Mouse (Mus musculus): ENCODE data around the gene Sumo3. TPM values are rescaled to one million over a fixed set of nuclear protein-coding genes. Genes with fewer than 3 reads are reported as not detected.

The Sumo3 gene
- polyA plus RNA-seq, 1 experiment from 2014 or later, result 82.3 TPM

DNA sequence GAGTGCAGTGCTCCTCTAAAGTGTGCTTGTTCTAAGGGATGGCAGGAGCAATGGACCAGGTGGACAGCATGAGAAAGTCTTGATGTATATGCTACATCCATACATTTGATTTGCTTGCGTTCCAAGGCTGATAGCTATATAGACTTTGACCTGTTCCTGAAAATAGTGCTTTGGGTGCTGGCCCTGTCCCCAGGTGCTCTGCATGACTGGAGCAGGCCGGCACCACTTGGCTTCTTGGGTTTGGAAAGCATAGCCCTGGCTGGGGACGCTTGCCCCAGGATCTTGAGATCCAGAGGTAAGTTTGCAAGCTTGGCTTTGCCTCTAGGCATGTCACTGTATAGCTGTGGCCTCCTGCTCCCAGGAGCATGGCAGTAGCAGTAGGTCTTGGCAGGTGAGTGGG, 19.3 kb upstream of the Sumo3 start:
- Histone ChIP-seq H3K4me1 (ENCODE audit: control insufficient read depth, low read depth, low read length) (peaks cover 61% of the 10 kb centered on the region), H3K27ac (ENCODE audit: low read length) (no peak overlapping the region), H3K27me3 (ENCODE audit: control insufficient read depth, insufficient read depth, low read depth, low read length) (no peaks in the 10 kb centered on the region), H3K9ac (ENCODE audit: low read depth, low read length) (no peak overlapping the region), H3K36me3 (ENCODE audit: control insufficient read depth, insufficient read depth) (peaks cover 7% of the 10 kb centered on the region), H3K4me3 (ENCODE audit: low read depth, low read length) (no peak overlapping the region), H3K4me2 (ENCODE audit: low read depth, low read length) (no peak overlapping the region), H3K9me3 (replicated peaks; ENCODE audit: control insufficient read depth, low read length) (no peaks in the 10 kb centered on the region)
- WGBS (ENCODE audit: insufficient replicate concordance), result 74% methylated on average over 3 of the region's 3 CpGs
- no peak for ATAC-seq (ENCODE audit: low read depth)

DNA sequence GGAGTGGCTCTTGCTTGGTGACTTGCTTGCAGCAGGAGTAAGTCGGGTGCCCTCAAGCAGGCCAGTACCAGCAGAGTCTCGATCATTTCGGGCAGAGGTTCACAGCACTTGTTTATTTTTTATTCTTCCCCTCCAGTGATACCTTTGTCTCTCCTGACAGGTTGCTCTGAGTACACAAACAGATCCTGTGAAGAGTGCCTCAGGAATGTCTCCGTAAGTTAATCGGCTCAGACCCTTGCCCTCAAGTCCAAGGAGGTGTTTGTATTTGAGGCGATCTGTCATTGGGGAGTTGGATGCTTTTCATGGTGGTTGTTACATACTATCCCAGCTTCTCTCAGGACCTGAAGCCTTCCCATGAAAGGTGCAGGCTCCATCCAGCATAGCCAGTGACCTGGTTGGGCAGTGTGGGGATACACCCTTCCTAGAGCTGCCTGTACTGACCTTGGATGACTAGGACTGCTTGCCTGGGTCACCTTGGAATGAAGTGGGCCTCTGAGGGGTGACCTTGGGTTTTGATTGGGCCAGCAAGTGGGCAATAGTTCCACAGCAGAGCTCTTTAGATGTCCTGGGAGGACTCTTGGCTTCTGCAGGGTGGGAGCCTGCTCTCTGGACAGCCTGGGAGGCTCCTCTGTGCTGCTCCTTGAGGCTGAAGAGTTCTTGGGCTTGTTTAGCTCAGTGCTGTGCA, 18.7 kb upstream of the Sumo3 start:
- Histone ChIP-seq H3K4me3 (ENCODE audit: low read depth, low read length) (no peak overlapping the region), H3K4me1 (ENCODE audit: control insufficient read depth, low read depth, low read length) (peaks cover 59% of the 10 kb centered on the region), H3K4me2 (ENCODE audit: low read depth, low read length) (no peak overlapping the region), H3K27ac (ENCODE audit: low read length) (no peak overlapping the region), H3K9ac (ENCODE audit: low read depth, low read length) (no peak overlapping the region), H3K27me3 (ENCODE audit: control insufficient read depth, insufficient read depth, low read depth, low read length) (no peaks in the 10 kb centered on the region), H3K9me3 (replicated peaks; ENCODE audit: control insufficient read depth, low read length) (no peaks in the 10 kb centered on the region), H3K36me3 (ENCODE audit: control insufficient read depth, insufficient read depth) (peaks cover 8% of the 10 kb centered on the region)
- no peak for ATAC-seq (ENCODE audit: low read depth)
- WGBS (ENCODE audit: insufficient replicate concordance), result 71% methylated on average over 6 of the region's 6 CpGs

DNA sequence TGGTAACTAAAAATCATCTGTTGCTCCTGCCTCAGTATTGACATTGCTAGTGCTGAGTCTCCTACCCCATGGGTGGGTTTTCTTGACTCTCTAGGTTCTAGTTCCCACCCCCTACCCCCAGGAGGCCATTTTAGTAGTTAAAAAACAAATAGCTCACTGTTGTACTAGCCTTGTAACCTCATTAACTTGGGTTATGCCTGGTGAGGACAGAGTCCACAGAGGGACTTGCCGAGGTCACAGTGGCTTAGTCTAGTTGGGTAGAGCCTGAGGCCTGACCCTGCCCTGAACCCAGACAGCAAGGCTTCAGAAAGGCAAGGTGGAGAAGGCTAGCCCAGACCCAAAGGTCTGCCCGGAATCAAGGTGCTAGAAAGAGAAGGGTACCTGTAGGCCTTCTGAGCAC, 17.9 kb upstream of the Sumo3 start:
- H3K9ac ChIP-seq (ENCODE audit: low read depth, low read length), result no peak overlapping the region
- H3K4me3 ChIP-seq (ENCODE audit: low read depth, low read length), result no peak overlapping the region
- H3K36me3 ChIP-seq (ENCODE audit: control insufficient read depth, insufficient read depth), result peaks cover 13% of the 10 kb centered on the region
- no peaks in the 10 kb centered on the region for H3K9me3 ChIP-seq (replicated peaks; ENCODE audit: control insufficient read depth, low read length)
- 75% methylated on average over 2 of the region's 2 CpGs for whole genome bisulfite sequencing (ENCODE audit: insufficient replicate concordance)
- H3K27ac ChIP-seq (ENCODE audit: low read length), result no peak overlapping the region; the same call in 1 of the 2 replicates
- peaks cover 51% of the 10 kb centered on the region for H3K4me1 ChIP-seq (ENCODE audit: control insufficient read depth, low read depth, low read length)
- no peaks in the 10 kb centered on the region for H3K27me3 ChIP-seq (ENCODE audit: control insufficient read depth, insufficient read depth, low read depth, low read length)
- H3K4me2 ChIP-seq (ENCODE audit: low read depth, low read length), result no peak overlapping the region
- ATAC-seq (ENCODE audit: low read depth), result no peak

DNA sequence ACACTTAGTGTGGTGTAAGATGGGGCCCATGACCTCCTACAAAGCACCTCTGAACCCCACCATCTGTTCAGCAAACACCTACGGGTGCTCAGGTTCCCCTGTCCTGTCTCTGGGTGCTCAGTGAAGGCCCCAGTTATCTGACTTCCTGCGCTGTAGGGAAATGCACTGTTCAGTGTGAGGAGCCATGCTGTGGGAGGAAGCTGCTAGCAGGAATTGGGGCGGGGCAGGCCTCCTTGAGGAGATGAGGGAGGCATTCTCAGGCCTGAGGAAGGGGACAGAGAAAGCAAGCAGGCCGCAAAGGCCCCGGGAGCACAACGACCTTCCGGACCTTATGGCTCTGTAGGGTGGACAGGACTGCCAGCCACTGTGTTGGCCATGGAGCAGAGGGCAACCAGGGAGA, 16.8 kb upstream of the Sumo3 start:
- Histone ChIP-seq H3K4me3 (ENCODE audit: low read depth, low read length) (no peak overlapping the region), H3K4me2 (ENCODE audit: low read depth, low read length) (no peak overlapping the region), H3K27me3 (ENCODE audit: control insufficient read depth, insufficient read depth, low read depth, low read length) (no peaks in the 10 kb centered on the region), H3K4me1 (ENCODE audit: control insufficient read depth, low read depth, low read length) (peaks cover 40% of the 10 kb centered on the region), H3K9ac (ENCODE audit: low read depth, low read length) (no peak overlapping the region), H3K9me3 (replicated peaks; ENCODE audit: control insufficient read depth, low read length) (no peaks in the 10 kb centered on the region), H3K36me3 (ENCODE audit: control insufficient read depth, insufficient read depth) (peaks cover 24% of the 10 kb centered on the region), H3K27ac (ENCODE audit: low read length) (peak overlapping the region; percentile 38)
- no peak for ATAC-seq (ENCODE audit: low read depth)
- WGBS (ENCODE audit: insufficient replicate concordance), result 31% methylated on average over 7 of the region's 7 CpGs

DNA sequence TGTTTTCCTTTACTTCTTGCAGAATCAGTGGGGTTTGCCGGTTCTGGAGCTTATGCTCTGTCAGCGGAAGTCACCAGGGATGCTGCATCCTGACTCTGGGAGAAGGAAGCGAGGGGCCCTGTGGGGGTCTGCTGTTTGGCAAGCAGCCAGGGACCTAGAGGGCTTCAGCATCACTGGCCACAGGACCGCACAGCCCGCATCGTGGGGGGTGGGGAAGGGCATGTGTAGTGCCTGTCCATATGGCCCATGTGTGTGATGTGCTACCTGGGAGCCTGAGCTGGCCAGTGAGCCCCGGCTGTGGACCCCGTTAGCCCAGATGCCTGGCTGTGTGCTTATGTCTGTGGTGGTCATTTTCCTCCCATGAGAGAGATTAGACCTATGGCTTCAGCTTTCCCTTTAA, 16.1 kb upstream of the Sumo3 start:
- no peak overlapping the region for H3K9ac ChIP-seq (ENCODE audit: low read depth, low read length)
- no peaks in the 10 kb centered on the region for H3K27me3 ChIP-seq (ENCODE audit: control insufficient read depth, insufficient read depth, low read depth, low read length)
- no peak overlapping the region; the same call in 1 of the 2 replicates for H3K27ac ChIP-seq (ENCODE audit: low read length)
- H3K36me3 ChIP-seq (ENCODE audit: control insufficient read depth, insufficient read depth), result peaks cover 31% of the 10 kb centered on the region
- 75% methylated on average over 8 of the region's 8 CpGs for WGBS (ENCODE audit: insufficient replicate concordance)
- peaks cover 39% of the 10 kb centered on the region for H3K4me1 ChIP-seq (ENCODE audit: control insufficient read depth, low read depth, low read length)
- no peak overlapping the region for H3K4me3 ChIP-seq (ENCODE audit: low read depth, low read length)
- no peak for ATAC-seq (ENCODE audit: low read depth)
- H3K4me2 ChIP-seq (ENCODE audit: low read depth, low read length), result no peak overlapping the region
- no peaks in the 10 kb centered on the region for H3K9me3 ChIP-seq (replicated peaks; ENCODE audit: control insufficient read depth, low read length)

DNA sequence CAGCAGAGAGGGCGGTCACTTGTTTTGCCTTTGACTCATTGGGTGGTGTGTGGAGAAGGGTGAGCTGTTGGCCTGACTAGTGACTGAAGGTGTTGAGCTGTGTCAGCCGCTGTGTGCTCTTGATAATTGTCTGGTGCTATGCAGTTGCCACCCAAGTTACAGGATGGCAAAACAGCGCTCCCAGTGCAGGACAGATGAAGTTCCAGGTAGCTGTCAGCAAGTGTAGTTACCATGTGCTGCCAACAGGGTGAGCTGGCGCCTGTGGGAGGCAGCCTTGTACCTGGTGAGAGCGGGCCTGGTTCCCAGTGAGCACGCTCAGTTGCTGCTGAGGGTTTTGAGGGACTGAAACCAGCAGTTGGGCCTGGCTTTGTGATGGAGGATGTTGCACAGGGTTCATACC, 15.1 kb upstream of the Sumo3 start:
- Histone ChIP-seq H3K27ac (ENCODE audit: low read length) (peak overlapping the region; percentile 24; the same call in 1 of the 2 replicates), H3K36me3 (ENCODE audit: control insufficient read depth, insufficient read depth) (peaks cover 35% of the 10 kb centered on the region), H3K27me3 (ENCODE audit: control insufficient read depth, insufficient read depth, low read depth, low read length) (no peaks in the 10 kb centered on the region), H3K4me3 (ENCODE audit: low read depth, low read length) (no peak overlapping the region), H3K9me3 (replicated peaks; ENCODE audit: control insufficient read depth, low read length) (no peaks in the 10 kb centered on the region), H3K9ac (ENCODE audit: low read depth, low read length) (no peak overlapping the region), H3K4me2 (ENCODE audit: low read depth, low read length) (no peak overlapping the region), H3K4me1 (ENCODE audit: control insufficient read depth, low read depth, low read length) (peaks cover 39% of the 10 kb centered on the region)
- 29% methylated on average over 6 of the region's 6 CpGs for WGBS (ENCODE audit: insufficient replicate concordance)
- ATAC-seq (ENCODE audit: low read depth), result peak; percentile 80

DNA sequence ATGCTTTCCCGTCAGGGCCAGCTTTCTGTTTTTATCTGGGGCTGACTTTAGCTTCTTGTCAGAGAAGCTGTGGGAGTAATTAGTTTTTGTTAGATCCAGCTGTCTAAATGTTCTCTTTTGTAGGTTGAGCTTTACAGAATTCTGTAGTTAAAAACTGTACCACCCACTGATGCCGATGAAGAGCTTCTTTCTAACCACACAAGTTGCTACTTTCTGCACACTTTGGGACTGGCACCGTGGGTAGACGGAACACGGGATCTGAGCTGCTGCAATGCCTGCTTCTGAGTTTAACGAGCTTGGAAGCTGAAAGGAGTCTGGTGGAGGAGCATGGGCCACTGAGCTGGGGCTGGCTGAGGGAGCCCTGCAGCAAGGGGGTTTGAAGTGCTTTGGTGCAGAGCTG, 14.4 kb upstream of the Sumo3 start:
- Histone ChIP-seq H3K9me3 (replicated peaks; ENCODE audit: control insufficient read depth, low read length) (no peaks in the 10 kb centered on the region), H3K4me1 (ENCODE audit: control insufficient read depth, low read depth, low read length) (peaks cover 39% of the 10 kb centered on the region), H3K4me3 (ENCODE audit: low read depth, low read length) (no peak overlapping the region), H3K27me3 (ENCODE audit: control insufficient read depth, insufficient read depth, low read depth, low read length) (no peaks in the 10 kb centered on the region), H3K4me2 (ENCODE audit: low read depth, low read length) (no peak overlapping the region), H3K27ac (ENCODE audit: low read length) (no peak overlapping the region), H3K9ac (ENCODE audit: low read depth, low read length) (no peak overlapping the region), H3K36me3 (ENCODE audit: control insufficient read depth, insufficient read depth) (peaks cover 35% of the 10 kb centered on the region)
- no peak for ATAC-seq (ENCODE audit: low read depth)
- 85% methylated on average over 6 of the region's 6 CpGs for WGBS (ENCODE audit: insufficient replicate concordance)

DNA sequence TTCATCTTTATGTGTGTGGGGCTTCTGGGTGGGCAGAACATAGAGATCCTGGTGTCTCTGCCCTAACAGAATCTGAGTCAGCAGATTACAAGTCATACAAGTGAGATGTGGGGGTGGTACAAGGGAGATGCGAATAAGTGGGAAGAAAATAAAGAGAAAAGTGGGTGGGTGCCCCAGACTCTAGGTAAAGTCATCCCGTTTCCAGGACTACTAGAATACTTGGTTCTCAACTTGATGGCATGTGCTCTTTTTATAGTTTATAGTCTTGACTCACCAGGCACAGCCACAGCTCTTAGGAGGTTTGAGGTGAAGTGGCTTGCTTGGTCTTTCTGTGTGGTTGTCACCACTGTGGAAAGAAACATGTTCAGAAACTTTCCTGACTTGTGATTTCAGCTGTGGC, 9.8 kb upstream of the Sumo3 start:
- H3K4me1 ChIP-seq (ENCODE audit: control insufficient read depth, low read depth, low read length), result peaks cover under 1% of the 10 kb centered on the region
- H3K27ac ChIP-seq (ENCODE audit: low read length), result no peak overlapping the region
- H3K4me2 ChIP-seq (ENCODE audit: low read depth, low read length), result no peak overlapping the region
- WGBS (ENCODE audit: insufficient replicate concordance), result 76% methylated on average over 2 of the region's 2 CpGs
- H3K36me3 ChIP-seq (ENCODE audit: control insufficient read depth, insufficient read depth), result peaks cover 47% of the 10 kb centered on the region
- no peak overlapping the region for H3K9ac ChIP-seq (ENCODE audit: low read depth, low read length)
- no peaks in the 10 kb centered on the region for H3K9me3 ChIP-seq (replicated peaks; ENCODE audit: control insufficient read depth, low read length)
- ATAC-seq (ENCODE audit: low read depth), result no peak
- no peaks in the 10 kb centered on the region for H3K27me3 ChIP-seq (ENCODE audit: control insufficient read depth, insufficient read depth, low read depth, low read length)
- H3K4me3 ChIP-seq (ENCODE audit: low read depth, low read length), result no peak overlapping the region

DNA sequence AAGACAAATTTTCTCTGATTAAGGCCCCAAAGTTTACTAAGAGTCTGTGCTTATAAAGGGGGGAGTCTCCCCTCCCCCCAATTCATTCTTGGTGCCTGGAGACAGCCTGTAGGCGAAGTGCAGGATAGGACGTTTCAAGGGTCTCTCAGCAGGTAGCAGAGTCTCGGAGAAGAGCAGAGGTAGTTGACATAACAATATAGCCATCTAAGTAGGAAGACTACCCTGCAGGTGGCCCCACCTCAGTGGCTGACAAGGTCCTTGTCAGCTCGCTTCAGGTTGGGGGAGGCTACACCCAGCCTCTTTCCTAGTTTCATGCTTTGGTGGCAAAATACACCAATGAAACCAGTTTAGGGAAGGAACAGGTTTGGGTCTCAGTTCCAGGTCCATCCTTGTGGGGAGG, 2.9 kb upstream of the Sumo3 start:
- Histone ChIP-seq H3K4me3 (ENCODE audit: low read depth, low read length) (no peak overlapping the region), H3K4me1 (ENCODE audit: control insufficient read depth, low read depth, low read length) (peaks cover 21% of the 10 kb centered on the region), H3K4me2 (ENCODE audit: low read depth, low read length) (no peak overlapping the region), H3K9ac (ENCODE audit: low read depth, low read length) (no peak overlapping the region), H3K9me3 (replicated peaks; ENCODE audit: control insufficient read depth, low read length) (no peaks in the 10 kb centered on the region), H3K36me3 (ENCODE audit: control insufficient read depth, insufficient read depth) (peaks cover 10% of the 10 kb centered on the region), H3K27ac (ENCODE audit: low read length) (no peak overlapping the region), H3K27me3 (ENCODE audit: control insufficient read depth, insufficient read depth, low read depth, low read length) (no peaks in the 10 kb centered on the region)
- WGBS (ENCODE audit: insufficient replicate concordance), result 61% methylated on average over 4 of the region's 4 CpGs
- ATAC-seq (ENCODE audit: low read depth), result no peak
